Mouse (Mus musculus): ENCODE measurements around the gene Adra1d. TPM values are rescaled to one million over a fixed set of nuclear protein-coding genes. Genes with fewer than 3 reads are reported as not detected.

Gene Adra1d
- not detected in 2 replicates for polyA plus RNA-seq (2012; ENCODE audit: insufficient read depth, low replicate concordance)

DNA sequence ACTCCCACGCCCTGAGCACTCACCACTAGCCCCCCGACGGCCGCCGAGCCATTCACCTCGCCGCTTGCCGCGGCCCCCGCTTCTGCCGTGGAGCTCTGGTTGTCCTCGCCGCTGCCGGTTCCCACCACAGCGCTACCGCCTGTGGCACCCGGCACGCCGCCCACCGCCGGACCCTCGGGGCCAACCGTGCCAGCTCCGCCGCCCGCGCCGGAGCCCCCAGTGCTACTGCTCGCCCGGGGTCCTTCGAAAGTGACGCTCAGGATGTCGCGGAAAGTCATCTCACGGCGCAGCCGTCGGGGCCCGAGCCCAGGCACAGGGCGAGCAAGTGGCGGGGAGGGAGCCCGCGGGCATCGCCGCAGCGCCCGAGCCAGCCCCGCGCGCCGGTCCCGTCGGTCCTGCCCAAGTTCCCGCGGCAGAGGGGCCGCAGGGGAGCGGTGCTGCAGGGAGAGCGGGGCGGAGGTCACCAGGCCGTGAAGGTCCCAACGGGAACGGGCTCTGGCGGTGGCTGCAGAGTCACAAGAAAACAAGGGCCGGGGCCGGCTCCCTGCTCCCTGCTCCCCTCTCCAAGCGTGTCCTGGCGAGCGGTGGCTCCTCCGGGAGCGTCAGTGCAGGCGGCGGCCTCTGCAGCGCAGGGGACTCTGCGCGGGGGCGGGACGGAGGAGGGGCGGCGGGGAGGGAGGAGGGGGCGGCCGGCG lies at the start of gene Adra1d:
Adra1d (minus strand) TSS at position 393 of the 695 bp plus-strand sequence.
- Histone ChIP-seq H3K27me3 (replicated peaks) (peaks cover 92% of the 10 kb centered on the region), H3K9me3 (peaks cover 12% of the 10 kb centered on the region), H3K4me3 (replicated peaks) (peak within 1 kb of the TSS; percentile 65), H3K36me3 (replicated peaks; ENCODE audit: low read length) (no peaks in the 10 kb centered on the region), H3K4me1 (peaks cover 30% of the 10 kb centered on the region)
- TF ChIP-seq GATA1 (IDR thresholded peaks at IDR 0.05; ENCODE audit: borderline replicate concordance, low read length) (no peak), FLI1 (IDR thresholded peaks at IDR 0.05; ENCODE audit: low read length) (no peak)

DNA sequence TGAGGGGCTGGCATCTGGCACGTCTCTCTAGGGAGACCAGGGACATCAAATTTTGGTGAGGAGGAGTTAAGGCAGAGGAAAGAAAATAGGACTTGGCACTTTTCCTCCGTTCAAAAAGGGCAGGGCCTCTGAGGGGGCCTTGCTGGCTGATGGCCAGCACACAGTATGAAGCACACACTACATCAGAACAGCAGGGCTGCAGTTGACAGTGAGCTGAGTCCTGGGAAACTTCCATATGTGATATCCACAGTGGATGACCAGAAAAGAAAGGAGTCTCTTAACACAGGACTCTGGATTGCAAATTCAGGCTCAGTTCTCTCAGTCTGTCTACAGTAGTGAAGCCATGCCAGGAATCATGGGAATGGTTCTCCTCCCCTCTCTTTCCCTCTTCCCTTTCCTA lies 39.8 kb upstream of the Adra1d start:
- no peak for TF ChIP-seq FLI1 (IDR thresholded peaks at IDR 0.05; ENCODE audit: low read length)
- no peak for TF ChIP-seq GATA1 (IDR thresholded peaks at IDR 0.05; ENCODE audit: borderline replicate concordance, low read length)
- peaks cover 8% of the 10 kb centered on the region for H3K27me3 ChIP-seq (replicated peaks)
- no peaks in the 10 kb centered on the region for H3K4me1 ChIP-seq
- H3K36me3 ChIP-seq (replicated peaks; ENCODE audit: low read length): no peaks in the 10 kb centered on the region
- no peak overlapping the region for H3K4me3 ChIP-seq (replicated peaks)
- peaks cover 30% of the 10 kb centered on the region for H3K9me3 ChIP-seq

GRCm38 (mm10) chr2:131594871-131595270 lies 32.8 kb upstream of the Adra1d start:
- TF ChIP-seq GATA1 (IDR thresholded peaks at IDR 0.05; ENCODE audit: borderline replicate concordance, low read length): no peak
- TF ChIP-seq FLI1 (IDR thresholded peaks at IDR 0.05; ENCODE audit: low read length): no peak
- H3K9me3 ChIP-seq: peaks cover 16% of the 10 kb centered on the region
- H3K27me3 ChIP-seq (replicated peaks): peaks cover 20% of the 10 kb centered on the region
- no peaks in the 10 kb centered on the region for H3K36me3 ChIP-seq (replicated peaks; ENCODE audit: low read length)
- no peak overlapping the region for H3K4me3 ChIP-seq (replicated peaks)
- no peaks in the 10 kb centered on the region; the same call in 1 of the 2 replicates for H3K4me1 ChIP-seq

DNA sequence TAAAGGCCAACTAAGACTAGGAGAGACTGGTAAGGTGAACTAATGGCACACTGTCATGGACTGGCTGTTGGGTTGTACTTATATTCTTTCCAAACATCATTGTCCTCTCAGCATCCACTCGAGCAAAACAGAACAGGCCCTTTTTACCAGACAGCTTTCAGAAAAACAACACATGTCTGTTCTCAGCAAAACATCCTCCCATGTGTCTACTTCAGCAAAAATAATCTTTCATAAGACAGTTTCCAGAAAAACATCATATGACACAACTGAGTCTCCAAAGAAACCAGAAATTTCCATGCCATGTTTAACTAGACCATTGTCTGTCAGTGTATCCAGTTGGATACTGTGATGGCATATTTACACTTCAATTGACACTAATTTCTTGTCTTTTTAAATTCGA lies 25.4 kb upstream of the Adra1d start:
- H3K36me3 ChIP-seq (replicated peaks; ENCODE audit: low read length): no peaks in the 10 kb centered on the region
- peaks cover 14% of the 10 kb centered on the region for H3K9me3 ChIP-seq
- H3K27me3 ChIP-seq (replicated peaks): peaks cover 15% of the 10 kb centered on the region
- no peak overlapping the region for H3K4me3 ChIP-seq (replicated peaks)
- TF ChIP-seq GATA1 (IDR thresholded peaks at IDR 0.05; ENCODE audit: borderline replicate concordance, low read length) (no peak), FLI1 (IDR thresholded peaks at IDR 0.05; ENCODE audit: low read length) (no peak)
- no peaks in the 10 kb centered on the region for H3K4me1 ChIP-seq

DNA sequence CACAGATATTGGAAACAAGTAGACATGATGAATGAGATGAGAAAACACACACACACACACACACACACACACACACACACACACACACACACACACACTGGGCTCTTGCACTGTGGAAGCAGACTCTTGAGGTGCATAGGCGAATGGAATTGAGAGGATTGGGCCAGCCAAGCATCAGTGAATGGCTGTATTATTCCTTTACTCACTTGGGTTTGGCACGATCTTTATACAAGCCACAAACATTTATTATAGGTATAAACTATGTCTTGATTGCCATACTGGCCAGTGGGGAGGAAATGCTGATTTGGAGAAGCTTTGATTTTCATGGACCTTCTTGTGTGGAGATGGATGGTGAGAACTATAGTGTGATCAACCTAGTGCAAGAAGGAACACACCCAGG lies 19.4 kb upstream of the Adra1d start:
- no peak overlapping the region for H3K4me3 ChIP-seq (replicated peaks)
- H3K4me1 ChIP-seq: no peaks in the 10 kb centered on the region
- peaks cover 5% of the 10 kb centered on the region for H3K9me3 ChIP-seq
- TF ChIP-seq GATA1 (IDR thresholded peaks at IDR 0.05; ENCODE audit: borderline replicate concordance, low read length): no peak
- peaks cover 9% of the 10 kb centered on the region for H3K27me3 ChIP-seq (replicated peaks)
- H3K36me3 ChIP-seq (replicated peaks; ENCODE audit: low read length): no peaks in the 10 kb centered on the region

DNA sequence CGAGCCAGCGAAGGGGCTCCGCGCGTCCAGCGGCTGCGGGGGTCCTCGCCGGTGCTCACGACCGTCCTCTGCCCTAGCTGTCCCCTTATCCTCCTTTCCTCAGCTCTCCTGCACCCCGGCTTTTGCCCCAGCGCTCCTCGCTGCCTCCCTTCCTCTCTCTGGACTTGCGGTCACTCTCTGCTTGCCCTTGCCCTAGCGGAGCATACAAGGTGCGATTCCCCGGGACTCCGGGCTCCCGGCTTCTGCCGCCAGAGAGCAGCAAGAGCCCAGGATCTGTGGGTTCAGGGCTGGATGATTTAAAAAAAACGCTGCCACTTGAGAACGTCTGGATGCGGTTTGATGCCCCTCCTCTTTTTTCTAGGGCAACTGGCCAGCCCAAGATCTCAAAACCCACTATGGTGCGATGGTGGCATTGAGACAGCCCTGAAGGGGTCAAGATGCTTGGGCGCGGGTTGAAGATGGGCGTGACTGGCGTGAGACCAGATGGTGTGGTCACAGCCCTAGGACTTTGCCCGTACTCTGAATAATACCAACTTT lies 571 bp upstream of the Adra1d start:
- H3K4me1 ChIP-seq: peaks cover 30% of the 10 kb centered on the region
- TF ChIP-seq FLI1 (IDR thresholded peaks at IDR 0.05; ENCODE audit: low read length) (no peak), GATA1 (IDR thresholded peaks at IDR 0.05; ENCODE audit: borderline replicate concordance, low read length) (no peak)
- H3K27me3 ChIP-seq (replicated peaks): peaks cover 90% of the 10 kb centered on the region
- H3K4me3 ChIP-seq (replicated peaks): peak overlapping the region; percentile 65
- peaks cover 12% of the 10 kb centered on the region for H3K9me3 ChIP-seq
- no peaks in the 10 kb centered on the region for H3K36me3 ChIP-seq (replicated peaks; ENCODE audit: low read length)

DNA sequence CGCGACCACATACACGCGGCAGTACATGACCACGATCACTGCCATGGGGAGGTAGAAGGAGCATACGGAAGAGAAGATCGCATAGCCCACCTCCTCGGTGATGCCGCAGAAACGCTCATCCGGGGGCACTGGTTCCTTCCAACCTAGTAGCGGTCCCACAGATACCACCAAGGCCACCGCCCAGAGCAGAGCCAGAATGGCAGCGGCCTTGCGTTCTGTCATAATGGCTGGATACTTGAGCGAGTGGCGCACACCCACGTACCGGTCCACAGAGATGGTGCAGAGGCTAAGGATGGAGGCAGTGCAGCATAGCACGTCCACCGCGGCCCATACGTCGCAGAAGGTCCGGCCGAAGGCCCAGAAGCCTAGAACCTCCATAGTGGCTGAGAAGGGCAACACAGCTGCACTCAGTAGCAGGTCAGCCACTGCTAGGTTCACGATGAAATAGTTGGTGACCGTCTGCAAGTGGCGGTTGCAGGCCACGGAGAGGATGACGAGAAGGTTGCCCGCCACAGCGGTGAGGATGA lies 676 bp downstream of the Adra1d start:
- Histone ChIP-seq H3K27me3 (replicated peaks) (peaks cover 95% of the 10 kb centered on the region), H3K9me3 (peaks cover 7% of the 10 kb centered on the region; the same call in 1 of the 2 replicates), H3K4me3 (replicated peaks) (peak overlapping the region; percentile 39), H3K36me3 (replicated peaks; ENCODE audit: low read length) (no peaks in the 10 kb centered on the region), H3K4me1 (peaks cover 30% of the 10 kb centered on the region)
- TF ChIP-seq FLI1 (IDR thresholded peaks at IDR 0.05; ENCODE audit: low read length): no peak
- TF ChIP-seq GATA1 (IDR thresholded peaks at IDR 0.05; ENCODE audit: borderline replicate concordance, low read length): no peak

GRCm38 (mm10) chr2:131560205-131560919 lies 1.7 kb downstream of the Adra1d start:
- no peaks in the 10 kb centered on the region for H3K36me3 ChIP-seq (replicated peaks; ENCODE audit: low read length)

GRCm38 (mm10) chr2:131557896-131558295 lies 4.2 kb downstream of the Adra1d start:
- Histone ChIP-seq H3K9me3 (0 out of 2 replicates have a peak, but pooled peaks cover 2% of the 10 kb centered on the region), H3K27me3 (replicated peaks) (peaks cover 99% of the 10 kb centered on the region), H3K4me3 (replicated peaks) (no peak overlapping the region), H3K4me1 (peaks cover 29% of the 10 kb centered on the region), H3K36me3 (replicated peaks; ENCODE audit: low read length) (no peaks in the 10 kb centered on the region)
- TF ChIP-seq GATA1 (IDR thresholded peaks at IDR 0.05; ENCODE audit: borderline replicate concordance, low read length): no peak
- no peak for TF ChIP-seq FLI1 (IDR thresholded peaks at IDR 0.05; ENCODE audit: low read length)

More at GRCm38 (mm10) chr2:131560205-131560919, 1.7 kb downstream of the Adra1d start:
- peaks cover 96% of the 10 kb centered on the region for H3K27me3 ChIP-seq (replicated peaks)
- H3K4me3 ChIP-seq (replicated peaks): no peak overlapping the region
- peaks cover 7% of the 10 kb centered on the region; the same call in 1 of the 2 replicates for H3K9me3 ChIP-seq
- TF ChIP-seq FLI1 (IDR thresholded peaks at IDR 0.05; ENCODE audit: low read length) (no peak), GATA1 (IDR thresholded peaks at IDR 0.05; ENCODE audit: borderline replicate concordance, low read length) (no peak)
- peaks cover 30% of the 10 kb centered on the region for H3K4me1 ChIP-seq
